Mouse (Mus musculus): ENCODE data around the gene Dse.
"Not testable (repeated sequence)": the region's sequence is repeated elsewhere in the genome, so short reads cannot be mapped to it uniquely, and the experiment has no call there.

Gene Dse

GRCm38 (mm10) chr10:34207503-34207850, at the start of gene Dse:
Gene Dse (minus strand): TSS chr10:34207715.
- no peak for DNase-seq (ENCODE audit: low spot score)

DNA sequence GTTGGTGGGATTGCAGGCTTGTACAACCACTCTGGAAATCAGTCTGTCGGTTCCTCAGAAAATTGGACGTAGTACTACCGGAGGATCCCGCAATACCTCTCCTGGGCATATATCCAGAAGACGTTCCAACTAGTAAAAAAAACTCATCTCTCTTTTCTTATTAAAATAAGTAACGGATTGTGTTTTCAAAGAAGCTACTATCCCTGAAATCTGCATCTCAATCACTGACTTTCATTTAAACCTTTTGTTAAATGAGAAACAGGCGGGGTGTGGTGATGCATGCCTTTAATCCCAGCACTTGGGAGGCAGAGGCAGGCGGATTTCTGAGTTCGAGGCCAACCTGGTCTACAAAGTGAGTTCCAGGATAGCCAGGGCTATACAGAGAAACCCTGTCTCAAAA, 45.3 kb upstream of the Dse start:
- not testable (repeated sequence) for DNase-seq (ENCODE audit: low spot score)

- DNase-seq (ENCODE audit: low spot score), result no peak
These were observed 42.1 kb upstream of the Dse start for GRCm38 (mm10) chr10:34249594-34249993.

- DNase-seq (ENCODE audit: low spot score), result no peak
These were observed 40.2 kb upstream of the Dse start for GRCm38 (mm10) chr10:34247757-34248156.

DNA sequence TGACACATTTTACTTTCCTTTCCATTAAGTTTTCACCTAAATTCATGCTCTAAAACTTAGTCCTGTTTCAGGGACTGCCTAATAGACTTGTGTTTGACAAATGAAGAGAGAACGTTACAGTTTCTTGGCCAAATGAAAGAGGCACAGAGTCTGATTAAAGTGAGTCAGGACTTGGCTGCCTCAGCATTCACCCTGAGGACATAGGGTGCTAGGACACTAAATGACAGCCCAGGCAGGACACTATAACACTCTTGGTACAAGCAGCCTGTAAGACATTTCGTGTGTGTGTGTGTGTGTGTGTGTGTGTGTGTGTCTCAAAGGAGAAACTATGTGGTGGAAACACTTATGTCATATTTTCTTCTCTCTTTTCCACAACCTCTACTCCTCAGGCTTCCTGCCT, 38.6 kb upstream of the Dse start:
- no peak for DNase-seq (ENCODE audit: low spot score)

DNA sequence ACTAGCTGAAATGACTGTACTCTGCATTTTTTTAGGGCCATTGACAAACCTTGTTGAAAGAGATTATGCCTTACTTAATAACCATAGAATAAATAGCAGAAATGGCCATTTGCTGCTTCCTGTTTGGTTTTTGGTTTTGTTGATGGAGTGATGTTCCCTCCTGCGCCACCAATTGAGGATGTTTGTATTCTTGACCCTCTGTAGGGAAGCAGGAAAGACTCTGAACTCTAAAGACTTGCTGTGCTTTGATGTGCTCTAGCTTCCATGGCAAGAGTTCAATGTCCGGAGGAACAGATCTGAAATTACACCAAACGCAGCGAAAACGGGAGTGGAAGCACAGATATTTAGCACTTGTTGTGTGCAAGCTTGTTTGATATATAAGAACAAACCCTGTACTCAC, 37.2 kb upstream of the Dse start:
- no peak for DNase-seq (ENCODE audit: low spot score)

DNA sequence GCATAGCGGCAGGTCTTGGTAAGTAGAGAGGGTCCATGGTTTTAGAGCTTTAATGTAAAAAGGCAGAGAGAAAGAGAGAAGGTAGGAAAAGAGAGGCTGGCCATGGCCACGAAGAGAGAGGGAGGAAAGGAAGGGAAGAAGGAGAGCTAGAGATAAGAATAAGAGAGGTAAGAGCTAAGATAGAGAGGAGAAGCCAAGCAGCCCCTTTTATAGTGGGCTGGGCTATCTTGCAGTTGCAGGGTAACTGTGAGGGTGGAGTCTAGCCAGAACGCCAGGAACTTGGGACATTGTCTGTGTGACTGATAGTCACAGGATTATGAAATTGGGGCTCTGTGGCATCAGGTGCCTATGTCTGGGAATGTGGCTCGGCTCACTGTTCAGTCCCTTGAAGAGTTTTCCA, 31.0 kb upstream of the Dse start:
- no peak for DNase-seq (ENCODE audit: low spot score)

GRCm38 (mm10) chr10:34236569-34236968, 29.1 kb upstream of the Dse start:
- no peak for DNase-seq (ENCODE audit: low spot score)

- no peak for DNase-seq (ENCODE audit: low spot score)
These were observed 27.9 kb upstream of the Dse start for GRCm38 (mm10) chr10:34235384-34235783.

DNA sequence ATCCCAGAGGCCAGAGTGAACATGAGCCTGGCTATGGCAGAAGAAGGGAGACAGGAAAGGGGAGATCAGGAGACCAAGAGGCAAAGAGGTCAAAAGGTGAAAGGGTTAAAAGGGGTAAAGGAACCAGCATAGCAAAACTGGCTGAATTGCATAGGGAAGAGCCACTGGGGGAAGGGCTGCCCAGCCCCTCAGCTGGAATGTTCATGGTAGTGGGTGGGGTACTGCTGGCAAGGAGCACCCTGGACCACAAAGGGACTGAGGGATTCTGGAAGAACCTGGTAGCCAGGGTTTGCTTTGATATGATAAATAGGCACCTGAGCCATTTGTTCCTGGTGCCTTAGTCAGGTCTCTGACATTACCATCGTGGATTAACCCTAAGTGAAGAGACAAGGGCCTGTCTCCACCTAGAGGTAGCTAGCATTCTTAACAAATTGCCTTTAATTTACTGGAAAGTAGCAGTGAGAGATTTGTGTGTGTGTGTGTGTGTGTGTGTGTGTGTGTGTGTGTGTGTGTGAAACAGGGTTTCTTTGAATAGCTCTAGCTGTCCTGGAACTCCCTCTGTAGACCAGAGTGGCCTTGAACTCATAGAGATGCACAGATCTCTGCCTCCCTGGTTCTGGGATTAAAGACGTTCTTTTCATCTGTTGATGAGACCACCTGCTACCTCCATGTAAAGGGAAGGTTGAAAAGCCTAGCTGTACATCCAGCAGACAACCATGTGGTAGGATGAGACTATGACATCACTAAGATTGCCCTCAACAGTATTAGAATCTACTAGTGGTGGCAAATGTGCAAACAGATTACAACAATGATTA, 26.6 kb upstream of the Dse start:
- peak; percentile 23 for DNase-seq (ENCODE audit: low spot score)

DNA sequence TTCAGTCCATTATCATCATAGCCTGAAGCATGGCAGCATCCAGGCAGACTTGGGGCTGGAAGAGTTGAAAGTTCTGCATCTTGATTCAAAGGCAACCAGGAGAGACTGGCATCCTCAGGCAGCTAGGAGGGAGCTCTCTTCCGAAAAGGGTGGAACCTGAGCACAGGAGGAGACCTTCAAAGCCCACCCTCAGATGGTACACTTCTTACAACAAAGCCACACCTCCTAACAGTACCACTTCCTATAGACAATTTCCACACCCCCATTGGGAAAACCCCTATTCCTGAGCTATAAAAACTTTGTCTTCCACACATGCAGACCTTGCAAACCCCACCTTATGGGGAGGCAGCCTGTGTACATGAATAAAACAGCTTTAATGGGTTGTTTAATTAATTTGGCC, 25.9 kb upstream of the Dse start:
- no peak for DNase-seq (ENCODE audit: low spot score)

DNA sequence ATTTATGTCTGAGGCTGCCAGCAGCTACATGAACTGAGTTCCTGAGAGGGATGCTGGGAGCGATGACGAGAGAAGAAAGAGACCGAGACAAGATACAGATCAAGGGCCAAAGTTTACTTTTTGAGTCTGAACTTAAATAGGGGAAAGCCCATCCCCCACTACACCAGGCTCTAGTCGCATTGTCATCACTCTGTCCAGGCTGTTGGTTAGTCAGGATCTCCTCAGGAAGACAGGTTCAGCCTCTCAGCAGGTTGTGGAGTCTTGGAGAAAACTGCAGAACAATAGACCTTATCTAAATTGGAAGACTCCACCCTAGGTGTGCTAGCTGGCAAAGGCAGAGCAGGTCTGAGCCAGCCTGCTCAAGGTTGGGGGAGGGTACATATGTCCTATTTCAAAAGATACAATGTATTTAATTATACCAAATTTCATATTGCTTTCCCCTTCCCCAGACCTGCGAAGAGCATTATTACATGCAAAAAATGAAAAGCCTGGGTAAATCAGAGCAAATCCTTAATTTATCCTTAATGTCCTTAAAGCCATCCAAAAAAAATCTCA, 22.7 kb upstream of the Dse start:
- DNase-seq (ENCODE audit: low spot score), result no peak

- no peak for DNase-seq (ENCODE audit: low spot score)
These were observed 22.0 kb upstream of the Dse start for GRCm38 (mm10) chr10:34229491-34229890.

DNA sequence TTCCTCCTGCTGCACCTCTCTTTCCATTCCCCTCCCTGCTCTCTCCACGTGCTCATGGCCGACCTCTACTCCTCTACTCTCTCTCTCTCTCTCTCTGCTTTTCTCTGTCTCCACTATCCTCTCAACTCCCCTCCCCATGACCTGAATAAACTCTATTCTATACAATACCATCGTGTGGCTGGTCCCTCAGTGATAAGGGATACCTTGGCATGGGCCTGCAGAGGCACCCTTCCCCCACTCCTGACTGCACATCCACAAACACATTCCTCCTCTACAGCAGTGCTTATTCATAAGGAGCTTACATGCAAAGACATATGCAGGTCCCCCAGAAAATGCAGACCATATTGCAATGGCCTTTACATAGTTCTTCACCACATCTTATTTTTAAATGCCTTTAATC, 16.1 kb upstream of the Dse start:
- no peak for DNase-seq (ENCODE audit: low spot score)

DNA sequence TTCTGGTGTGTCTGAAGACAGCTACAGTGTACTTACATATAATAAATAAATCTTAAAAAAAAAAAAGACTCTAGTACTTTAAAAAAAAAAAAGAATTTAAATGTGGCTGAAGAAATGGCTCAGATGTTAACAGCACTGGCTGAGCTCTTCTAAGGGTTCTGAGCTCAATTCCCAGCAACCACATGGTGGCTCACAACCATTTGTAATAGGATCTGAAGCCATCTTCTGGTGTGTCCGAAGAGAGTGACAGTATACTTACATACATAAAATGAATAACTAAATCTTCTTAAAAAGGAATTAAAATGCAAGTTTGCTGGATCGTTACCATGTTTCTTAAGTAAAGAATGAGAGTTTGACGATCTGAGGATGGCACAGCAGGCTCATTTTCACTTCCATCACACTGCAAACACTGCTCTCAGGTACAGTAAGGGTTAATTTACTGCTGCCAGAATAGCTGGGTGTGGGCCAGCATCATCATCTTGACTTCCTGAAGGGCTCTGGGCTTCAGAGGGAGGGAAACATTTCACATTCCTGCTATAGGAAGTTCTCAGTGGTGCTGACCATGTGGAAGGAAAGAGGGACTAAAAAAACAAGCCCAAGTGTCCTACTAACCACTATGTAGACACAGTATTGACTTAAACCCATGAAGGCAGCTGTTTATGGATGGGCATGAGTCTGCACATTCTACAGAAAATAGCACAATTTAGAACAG, 14.6 kb upstream of the Dse start:
- DNase-seq (ENCODE audit: low spot score), result no peak

DNA sequence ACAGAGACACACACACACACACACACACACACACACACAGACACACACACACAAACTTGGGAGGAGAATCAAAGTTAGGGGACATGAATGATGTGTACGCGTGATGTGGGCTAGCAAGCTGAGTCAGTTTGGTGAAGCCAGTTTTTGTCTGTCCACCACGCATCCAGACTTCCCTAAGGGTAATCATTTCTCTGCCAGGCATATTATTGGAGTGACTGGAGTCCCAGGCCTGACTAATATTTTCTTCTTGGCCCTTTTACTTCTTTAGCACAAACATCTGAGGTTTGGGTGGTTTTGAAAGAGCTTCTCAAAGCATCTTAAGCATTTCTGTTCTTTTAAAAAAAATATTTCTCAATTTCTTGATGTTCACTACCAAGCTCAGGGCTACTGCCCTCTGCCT, 10.7 kb upstream of the Dse start:
- no peak for DNase-seq (ENCODE audit: low spot score)

GRCm38 (mm10) chr10:34215667-34216066, 8.2 kb upstream of the Dse start:
- no peak for DNase-seq (ENCODE audit: low spot score)

DNA sequence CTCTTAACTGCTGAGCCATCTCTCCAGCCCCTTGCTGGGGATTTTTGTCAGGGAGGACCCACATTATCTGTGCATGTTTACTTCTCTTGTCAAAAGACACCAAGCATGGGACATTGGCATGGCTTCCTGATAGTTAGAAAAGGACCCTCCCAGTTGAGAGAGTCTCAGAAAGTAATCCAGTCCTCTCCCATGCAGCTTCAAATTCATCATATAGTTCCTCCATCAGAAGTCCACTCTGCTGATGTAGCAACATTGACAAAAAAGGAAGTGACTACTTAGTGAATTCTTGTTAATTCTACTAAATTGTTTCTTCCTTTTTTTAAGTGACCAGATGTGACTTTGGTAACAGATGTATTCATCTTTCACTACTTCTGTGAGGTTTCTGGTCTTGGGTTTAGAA, 2.4 kb upstream of the Dse start:
- DNase-seq (ENCODE audit: low spot score), result no peak

DNA sequence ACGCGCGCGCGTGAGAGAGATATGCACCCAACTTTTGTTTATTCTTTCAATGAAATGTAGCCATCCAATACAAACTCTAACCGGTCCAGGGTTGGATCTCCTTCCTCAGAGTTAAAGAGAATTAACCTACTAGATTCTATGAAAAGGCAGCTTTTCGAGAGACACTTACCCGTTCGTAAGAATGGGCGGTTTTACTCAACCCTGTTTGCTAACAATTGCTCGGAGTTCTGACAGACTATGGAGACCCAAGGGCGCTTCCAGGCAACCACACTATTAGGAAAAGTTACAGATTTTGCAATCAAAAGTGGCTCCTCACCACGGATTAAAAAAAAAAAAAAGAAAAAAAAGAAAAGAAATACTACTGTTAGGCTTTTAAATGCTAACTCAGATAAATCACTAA, 516 bp upstream of the Dse start:
- no peak for DNase-seq (ENCODE audit: low spot score)

- DNase-seq (ENCODE audit: low spot score), result peak; percentile 67
These were observed 572 bp downstream of the Dse start for GRCm38 (mm10) chr10:34206783-34207502.

GRCm38 (mm10) chr10:34206436-34206782, 1.1 kb downstream of the Dse start:
- peak; percentile 16 for DNase-seq (ENCODE audit: low spot score)

DNA sequence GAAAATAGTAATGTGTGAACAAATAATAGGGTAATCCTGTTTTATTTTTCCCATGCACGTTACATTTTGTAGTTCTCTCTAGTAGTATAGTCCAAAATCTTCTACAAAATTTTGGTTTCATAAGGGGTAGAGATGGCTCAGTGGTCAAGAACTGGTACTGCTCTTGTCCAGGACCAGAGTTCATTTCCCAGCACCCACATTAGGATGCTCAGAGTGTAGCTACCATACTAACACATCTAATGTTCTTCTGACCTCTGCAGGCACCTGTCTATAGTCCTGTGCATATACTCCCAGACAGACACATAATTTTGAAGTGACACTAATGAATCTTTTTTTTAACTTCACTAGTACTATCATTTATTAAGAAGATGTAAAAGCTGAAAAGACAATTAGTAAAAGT, 1.7 kb downstream of the Dse start:
- no peak for DNase-seq (ENCODE audit: low spot score)

DNA sequence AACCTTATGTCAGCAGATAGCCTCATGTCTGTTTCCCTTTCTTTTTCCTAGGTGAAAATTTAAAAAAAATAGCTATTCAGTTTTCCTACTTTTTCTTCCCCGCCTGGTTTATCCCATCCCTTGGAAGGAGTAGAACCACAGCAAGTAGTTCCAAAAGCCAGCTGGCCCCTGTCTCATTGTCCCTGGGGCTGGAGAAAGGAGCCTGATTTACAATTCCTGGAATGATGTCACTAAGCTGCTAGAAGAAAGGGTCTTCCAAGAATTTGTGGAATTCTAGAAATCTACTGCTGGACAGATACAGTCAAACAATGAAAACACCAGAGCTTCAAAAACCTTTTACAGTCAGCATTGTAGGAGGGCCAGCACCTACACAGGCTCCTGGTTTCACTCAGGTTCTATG, 6.8 kb downstream of the Dse start:
- no peak for DNase-seq (ENCODE audit: low spot score)

All from MN1 (cell line).